Mouse (Mus musculus): ENCODE measurements around the gene Ccdc88a. TPM values are rescaled to one million over a fixed set of nuclear protein-coding genes. Genes with fewer than 3 reads are reported as not detected.

The Ccdc88a gene
- polyA plus RNA-seq, 1 experiment from 2014 or later: 41.3 TPM

DNA sequence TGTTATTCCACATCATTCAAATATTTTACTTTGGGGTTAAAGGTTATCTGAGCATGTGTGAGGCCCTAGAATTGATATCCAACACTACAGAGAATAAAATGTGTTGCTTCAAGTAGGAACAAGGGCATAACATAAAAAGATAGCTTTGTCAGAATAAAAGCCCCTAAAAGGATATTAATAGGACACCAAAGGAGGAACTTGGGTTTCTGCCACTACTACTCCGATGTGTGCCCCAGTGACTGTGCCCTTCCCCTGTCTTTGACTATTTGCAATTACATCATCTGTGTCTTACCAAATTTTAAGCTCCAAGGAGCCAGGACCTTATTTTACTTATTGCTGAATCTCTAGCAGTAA is 175.9 kb downstream of the Ccdc88a start:
- Histone ChIP-seq H3K27me3 (replicated peaks; ENCODE audit: control insufficient read depth, insufficient read depth, low read length) (no peaks in the 10 kb centered on the region), H3K27ac (ENCODE audit: low read depth, low read length) (no peak overlapping the region), H3K4me2 (ENCODE audit: low read length) (no peak overlapping the region), H3K36me3 (ENCODE audit: control insufficient read depth, insufficient read depth, low read length) (peaks cover 22% of the 10 kb centered on the region), H3K9ac (ENCODE audit: low read length) (no peak overlapping the region), H3K9me3 (replicated peaks; ENCODE audit: control insufficient read depth, low read length) (no peaks in the 10 kb centered on the region), H3K4me1 (ENCODE audit: control insufficient read depth, insufficient read depth, low read length) (peaks cover 5% of the 10 kb centered on the region), H3K4me3 (ENCODE audit: low read depth, low read length) (no peak overlapping the region)
- no peak for DNase-seq (ENCODE audit: low spot score)
- ATAC-seq: no peak
- WGBS: 94% methylated on average over 1 of the region's 1 CpGs

Other genes with a start within 250 kb of the Ccdc88a start
- 31.0 and 33.2 TPM in 2 replicates for gene Pnpt1, start 242.9 kb upstream of the Ccdc88a start, polyA plus RNA-seq (2014; fragmentation: Nextera tagmentation; extraction: Ambion mirVana)
- 71.1 and 93.5 TPM in 2 replicates for gene Ppp4r3b, start 200.8 kb upstream of the Ccdc88a start, polyA plus RNA-seq (2014; fragmentation: Nextera tagmentation; extraction: Ambion mirVana)
- gene Cfap36, start 126.2 kb upstream of the Ccdc88a start, polyA plus RNA-seq (2014; fragmentation: Nextera tagmentation; extraction: Ambion mirVana): 88.5 and 98.3 TPM in 2 replicates
- gene Prorsd1, start 141.4 kb downstream of the Ccdc88a start, polyA plus RNA-seq (2014; fragmentation: Nextera tagmentation; extraction: Ambion mirVana): 8.9 and 10.3 TPM in 2 replicates
- gene Mtif2, start 152.8 kb downstream of the Ccdc88a start, polyA plus RNA-seq (2014; fragmentation: Nextera tagmentation; extraction: Ambion mirVana): 34.0 and 37.6 TPM in 2 replicates
- 0.10 TPM in 1 of 2 replicates, not detected in the other for gene Clhc1, start 174.3 kb downstream of the Ccdc88a start, polyA plus RNA-seq (2014; fragmentation: Nextera tagmentation; extraction: Ambion mirVana)
- gene Rps27a, start 174.5 kb downstream of the Ccdc88a start, polyA plus RNA-seq (2014; fragmentation: Nextera tagmentation; extraction: Ambion mirVana): 669 and 929 TPM in 2 replicates

Measured in forebrain, embryonic 14.5 days (tissue).